Mouse (Mus musculus) frontal cortex, postnatal 36 days (tissue): ENCODE results near the gene Mex3d.

Source experiments
- DNase-seq, 2 experiments: peaks; one replicate each; pipeline ENCODE4 v3.0.0; 2022; ENCODE audit warnings: low spot score in 2 of 2

Gene Mex3d

DNA sequence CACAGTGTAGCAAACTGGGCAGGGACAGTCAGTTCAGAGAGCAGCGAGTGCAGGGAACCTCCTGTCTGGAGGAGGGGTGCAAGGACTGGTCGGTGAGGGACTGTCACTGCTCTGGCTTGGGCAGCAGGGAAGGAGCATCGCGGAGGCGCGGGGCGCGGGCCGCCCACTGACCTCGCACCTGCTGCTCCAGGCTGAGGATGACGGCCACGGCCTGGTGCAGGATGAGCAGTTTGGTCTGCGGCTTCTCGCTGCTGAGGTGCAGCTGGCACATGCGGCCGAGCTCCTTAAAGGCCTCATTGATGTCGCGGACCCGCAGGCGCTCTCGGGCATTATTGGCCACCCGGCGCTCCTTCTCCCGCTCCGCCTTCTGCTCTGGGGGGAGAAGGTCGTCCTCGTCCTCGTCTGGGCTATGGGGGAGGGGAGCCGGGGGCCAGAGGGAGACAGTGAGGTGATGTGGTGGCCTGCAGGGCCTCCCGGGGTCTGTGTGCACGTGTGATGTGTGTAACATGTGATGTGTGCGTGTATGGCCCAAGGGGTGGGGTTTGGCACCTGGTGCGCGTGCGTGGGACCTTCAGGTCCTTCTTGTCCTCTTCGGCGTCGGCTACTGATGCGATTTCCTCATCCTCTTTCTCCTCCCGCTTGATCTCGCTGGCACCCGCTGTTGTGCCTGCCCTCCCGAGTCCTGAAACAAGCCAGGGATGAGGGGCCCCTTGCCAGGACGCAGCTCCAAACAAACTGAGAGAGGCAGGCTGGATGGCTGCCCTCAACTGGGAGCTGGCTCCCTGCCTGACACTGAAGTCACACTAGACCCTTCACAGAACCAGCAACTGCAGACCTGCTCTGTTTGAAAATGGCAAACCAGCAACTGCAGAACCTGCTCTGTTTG, 25.4 kb upstream of the Mex3d start:
- DNase-seq, result peak; percentile 70 to 71

DNA sequence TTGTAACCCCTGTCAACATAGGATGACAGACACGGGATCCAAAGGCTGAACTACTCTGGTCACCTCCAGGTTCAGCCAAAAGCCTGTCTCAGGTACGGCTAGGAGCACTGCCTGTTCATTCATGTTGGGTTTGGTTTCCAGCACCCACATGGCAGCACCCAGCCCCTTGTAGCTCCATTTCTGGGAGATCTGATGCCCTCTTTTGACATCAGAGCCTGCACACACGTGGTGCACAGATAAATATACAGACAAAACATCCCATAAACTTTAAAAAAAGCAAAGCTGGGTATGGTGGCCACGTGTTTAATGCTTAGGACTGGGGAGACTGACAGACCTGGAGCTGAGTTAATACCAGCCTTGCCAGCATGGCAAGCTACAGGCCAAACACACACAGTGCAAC, 20.5 kb upstream of the Mex3d start:
- no peak for DNase-seq

- DNase-seq, result peak; percentile 93
Observed at GRCm38 (mm10) chr10:80406684-80407501, 19.4 kb upstream of the Mex3d start, which contains the start of gene Uqcr11. Uqcr11 (minus strand) TSS chr10:80406830.

DNA sequence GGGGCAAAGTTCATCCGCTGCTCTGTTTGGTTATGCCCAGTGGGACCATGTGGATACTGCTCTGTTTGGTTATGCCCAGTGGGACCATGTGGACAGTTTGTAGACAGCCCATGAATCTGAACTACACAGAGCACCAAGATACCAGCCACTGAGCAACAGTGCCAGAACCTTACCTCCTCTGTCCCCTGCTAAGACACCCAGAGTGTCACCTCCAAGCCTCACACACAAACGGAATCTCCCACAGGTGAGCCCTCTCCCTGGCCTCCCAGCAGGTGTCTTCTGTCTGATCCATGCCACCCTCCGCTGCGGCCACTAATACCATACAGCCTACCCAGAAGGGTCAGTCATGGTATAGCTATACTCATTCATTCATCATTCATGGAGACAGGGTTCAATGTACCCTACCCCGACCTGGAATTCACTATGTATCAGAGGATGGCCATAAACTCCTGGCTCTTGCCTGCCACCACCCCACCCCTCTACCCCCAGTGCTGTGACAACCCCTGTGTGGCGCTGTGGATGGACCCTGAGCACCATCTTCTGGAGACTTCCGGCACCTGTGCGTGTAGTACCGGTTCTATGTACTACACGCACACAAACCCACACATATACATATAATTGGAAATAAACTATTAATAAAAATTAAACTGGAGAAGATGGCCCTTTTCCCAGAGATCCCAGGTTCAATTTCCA, 18.2 kb upstream of the Mex3d start:
- DNase-seq, result no peak

- DNase-seq, result no peak
Observed at GRCm38 (mm10) chr10:80403044-80403692, 15.7 kb upstream of the Mex3d start.

DNA sequence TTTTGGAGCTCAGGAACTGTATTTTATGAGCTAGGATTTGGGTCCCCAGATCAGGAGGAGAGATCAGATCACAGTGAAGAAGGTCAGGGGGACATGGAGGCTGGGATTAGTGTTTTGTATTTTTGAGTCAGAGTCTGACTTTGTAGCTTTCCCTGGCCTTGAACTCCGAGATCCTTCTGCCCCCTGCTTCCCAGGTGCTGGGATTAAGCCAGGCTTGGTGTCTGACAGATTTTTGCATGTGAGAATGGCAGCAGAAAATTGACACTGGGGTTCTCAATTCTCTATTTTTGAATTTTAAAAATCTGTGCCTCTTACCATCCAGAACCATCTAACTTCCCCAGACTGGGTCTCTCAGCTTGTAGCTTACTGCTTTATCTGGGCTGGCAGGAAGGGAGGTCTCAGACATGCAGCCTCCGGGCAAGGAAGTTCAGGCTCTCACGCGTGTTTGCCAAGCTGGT, 13.3 kb upstream of the Mex3d start:
- no peak for DNase-seq

DNA sequence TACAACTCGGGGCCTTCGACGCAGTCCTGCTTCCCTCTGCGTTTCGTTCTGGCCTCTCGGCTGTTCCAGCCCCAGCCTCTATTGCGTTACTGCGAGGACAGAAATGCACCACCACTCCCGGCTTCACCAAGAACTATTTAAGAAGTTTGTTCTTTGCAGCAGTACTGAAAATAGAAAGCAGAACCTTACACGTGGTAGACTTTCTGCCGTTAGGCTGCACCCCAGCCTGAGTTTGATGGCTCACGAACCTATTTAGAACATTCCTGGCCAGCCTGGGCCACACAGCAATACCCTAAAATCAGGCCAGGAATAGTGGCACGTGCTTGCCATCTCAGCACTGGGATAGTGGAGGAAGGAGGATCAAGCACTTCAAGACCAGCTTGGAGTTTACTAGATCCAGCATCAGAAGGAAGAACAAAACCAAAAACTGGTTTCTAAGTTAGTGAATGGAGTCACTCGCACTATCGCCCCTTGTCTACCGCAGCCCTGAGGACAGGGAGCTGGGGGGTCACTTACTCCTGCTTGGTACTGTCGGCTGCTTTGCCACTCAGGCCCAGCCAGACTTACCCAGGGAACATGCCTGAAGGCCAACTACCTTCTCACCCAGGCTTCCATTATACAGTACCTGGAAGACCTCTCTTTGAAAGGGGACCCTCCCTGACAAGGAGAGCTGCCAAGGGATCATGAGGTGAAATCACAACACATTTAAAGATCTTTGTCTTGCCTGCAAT, 12.7 kb upstream of the Mex3d start:
- no peak for DNase-seq

DNA sequence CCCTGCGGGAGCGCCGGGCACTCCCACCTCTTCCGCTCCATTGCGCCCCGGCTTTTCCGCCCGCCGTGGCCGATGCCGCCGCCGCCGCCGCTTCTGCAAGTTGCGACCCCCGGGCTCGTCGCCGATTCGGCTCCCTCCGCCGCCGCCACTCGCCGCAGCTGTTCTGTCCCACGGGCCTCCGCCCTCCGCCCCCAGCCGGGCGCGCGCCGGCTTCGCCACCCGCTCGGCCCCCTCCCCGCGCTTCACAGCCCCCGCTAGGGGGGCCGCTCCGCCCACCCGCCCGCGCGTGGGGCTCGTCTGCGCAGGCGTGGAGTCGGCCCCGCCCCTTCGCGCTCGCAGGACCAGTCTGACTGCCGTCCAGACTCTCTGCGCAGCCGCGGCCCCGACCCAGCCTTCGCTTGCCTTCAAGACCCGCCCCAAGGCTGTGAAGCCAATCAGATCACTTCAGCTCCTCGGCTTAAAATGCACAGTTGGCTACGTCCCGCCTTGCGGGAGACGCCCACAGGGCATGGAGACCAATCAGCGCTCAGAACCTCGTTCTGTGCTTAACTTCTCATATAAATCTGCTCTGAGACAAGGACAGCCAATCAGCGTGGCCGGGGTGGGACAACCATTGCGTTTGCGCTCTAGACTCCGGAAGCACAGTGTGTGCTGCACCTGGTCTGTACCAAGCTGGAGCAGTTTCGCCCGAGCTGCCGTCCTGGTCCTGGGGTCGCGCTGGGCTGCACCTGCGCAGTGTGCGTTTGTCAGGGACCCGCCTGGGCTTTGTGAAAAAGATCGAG, 11.9 kb upstream of the Mex3d start, which contains the start of gene Mbd3:
Mbd3 (minus strand) TSS at position 360 of the 782 bp plus-strand sequence.
- peak; percentile 99 to 100 for DNase-seq

DNA sequence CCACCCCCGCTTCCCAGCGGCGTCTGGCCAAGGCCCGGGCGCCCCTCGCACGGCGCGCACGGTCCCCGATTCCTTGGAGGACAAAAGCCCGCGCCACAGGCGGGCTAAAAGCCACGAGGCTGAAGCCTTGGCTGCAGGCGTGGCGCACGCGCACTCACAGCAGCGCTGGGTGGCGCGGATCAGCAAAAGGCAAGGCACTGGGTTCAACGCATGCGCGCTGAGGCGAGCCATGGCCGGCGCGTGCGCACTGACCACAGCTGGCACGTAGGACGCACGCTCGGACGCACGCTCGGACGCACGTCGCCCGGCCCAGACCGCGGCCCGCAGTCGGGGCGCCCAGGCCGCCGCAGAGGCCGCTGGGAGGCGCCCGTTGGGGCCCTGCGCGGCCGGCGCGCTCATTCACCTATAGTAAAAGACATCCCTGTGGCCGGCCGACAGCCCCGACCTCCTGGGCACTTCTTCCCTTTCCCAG, 11.3 kb upstream of the Mex3d start:
- DNase-seq, result peak; percentile 96 to 98

GRCm38 (mm10) chr10:80398174-80398535, 10.7 kb upstream of the Mex3d start:
- DNase-seq, result no peak

DNA sequence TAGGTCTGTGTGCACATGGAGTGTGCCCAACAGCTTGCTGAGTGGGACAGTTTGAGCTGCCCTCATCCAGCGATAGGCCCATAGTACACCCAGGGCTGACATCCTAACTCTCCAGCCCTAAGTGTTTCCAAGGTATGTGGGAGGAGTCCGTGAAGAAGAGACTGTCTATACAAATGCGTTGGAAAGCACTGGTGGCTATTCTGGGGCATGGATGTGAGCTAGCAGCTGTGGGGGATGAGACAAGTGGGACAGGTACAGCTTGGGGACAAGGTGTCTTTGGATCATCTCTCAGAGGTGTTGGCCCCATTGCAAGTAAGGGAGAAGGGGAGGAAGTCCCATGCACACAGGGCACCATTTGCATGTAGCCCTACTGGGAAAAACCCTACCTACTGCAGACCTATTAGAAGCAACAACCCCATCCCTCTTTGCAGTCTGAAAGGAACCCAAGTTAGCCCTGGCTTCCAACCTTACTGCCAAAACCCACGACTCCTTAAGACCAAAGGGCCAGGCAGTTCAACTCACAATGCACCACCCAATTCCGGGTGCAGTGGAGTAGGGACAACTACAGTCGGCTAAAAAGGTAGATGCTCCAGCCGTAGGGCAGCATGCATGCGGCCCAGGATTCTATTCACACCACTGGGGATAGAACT, 10.2 kb upstream of the Mex3d start:
- no peak for DNase-seq

- no peak for DNase-seq
Observed at GRCm38 (mm10) chr10:80396822-80397523, 9.5 kb upstream of the Mex3d start.

DNA sequence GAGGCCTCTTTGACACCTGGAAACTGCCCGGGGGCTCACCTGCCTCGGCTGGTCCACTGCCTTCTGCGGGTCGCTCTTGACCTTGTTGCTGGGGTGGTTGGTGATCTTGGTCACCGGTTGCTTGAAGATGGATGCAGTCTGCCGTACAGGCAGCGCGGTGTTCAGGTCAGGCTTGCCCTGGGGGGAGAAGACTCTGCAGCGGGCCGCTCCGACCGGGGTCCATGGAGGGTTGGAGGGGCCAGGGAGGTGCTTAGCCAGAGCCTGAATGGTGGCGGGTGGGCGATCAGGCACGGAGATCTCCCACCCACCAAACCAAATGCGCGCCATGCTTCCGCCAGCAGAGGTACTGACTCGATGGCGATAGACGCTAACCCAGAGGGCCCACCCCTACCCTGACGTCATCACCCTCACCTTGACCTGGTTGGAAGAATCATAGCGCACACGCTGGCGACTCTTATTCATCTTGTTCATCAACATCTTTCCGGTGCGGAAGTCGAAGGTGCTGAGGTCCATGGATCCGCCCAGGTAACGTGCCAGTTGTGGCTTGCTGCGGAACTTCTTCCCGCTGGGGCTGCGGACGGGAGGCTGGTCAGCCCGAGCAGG, 7.7 kb upstream of the Mex3d start:
- DNase-seq, result no peak

DNA sequence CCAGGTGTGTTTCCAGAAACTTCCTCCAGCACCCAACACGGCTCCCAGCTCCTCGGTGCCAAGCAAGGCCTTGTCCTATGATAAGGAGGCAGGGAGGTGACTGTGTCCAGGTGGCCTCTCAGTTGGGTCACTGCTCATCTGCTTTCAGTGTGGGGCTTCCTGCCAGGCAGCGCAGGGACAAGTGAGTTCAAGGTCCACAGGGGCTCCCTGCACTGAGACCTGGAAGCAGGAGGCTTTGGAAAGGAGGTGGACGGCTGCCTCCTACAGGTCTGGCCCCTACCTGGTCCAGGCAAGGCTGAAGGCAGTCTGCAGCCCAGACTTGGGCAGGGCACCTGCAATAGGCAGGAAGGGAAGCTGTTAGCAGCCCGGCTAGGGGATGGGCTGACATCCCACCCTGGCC, 5.2 kb upstream of the Mex3d start:
- DNase-seq, result no peak

DNA sequence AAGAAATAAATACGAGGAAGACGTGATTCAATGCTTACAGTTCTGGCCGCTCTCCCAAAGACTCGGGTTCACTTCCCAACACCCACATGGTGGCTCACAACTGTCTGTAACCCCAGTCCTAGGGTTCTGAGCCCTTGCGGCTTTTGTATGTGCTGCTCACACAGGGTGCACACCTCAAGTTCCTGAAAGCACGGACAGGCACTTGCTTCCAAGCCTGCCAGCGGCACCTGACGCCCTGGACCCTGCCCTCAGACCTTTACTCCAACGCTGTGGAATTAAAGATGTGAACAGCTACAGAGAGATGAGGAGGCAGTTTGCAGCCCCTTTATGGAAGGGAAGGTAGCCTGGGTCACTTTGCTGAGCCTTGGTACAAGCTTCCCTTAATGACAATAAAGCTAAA, 3.2 kb upstream of the Mex3d start:
- no peak for DNase-seq

GRCm38 (mm10) chr10:80389185-80389708, 1.8 kb upstream of the Mex3d start:
- no peak for DNase-seq

DNA sequence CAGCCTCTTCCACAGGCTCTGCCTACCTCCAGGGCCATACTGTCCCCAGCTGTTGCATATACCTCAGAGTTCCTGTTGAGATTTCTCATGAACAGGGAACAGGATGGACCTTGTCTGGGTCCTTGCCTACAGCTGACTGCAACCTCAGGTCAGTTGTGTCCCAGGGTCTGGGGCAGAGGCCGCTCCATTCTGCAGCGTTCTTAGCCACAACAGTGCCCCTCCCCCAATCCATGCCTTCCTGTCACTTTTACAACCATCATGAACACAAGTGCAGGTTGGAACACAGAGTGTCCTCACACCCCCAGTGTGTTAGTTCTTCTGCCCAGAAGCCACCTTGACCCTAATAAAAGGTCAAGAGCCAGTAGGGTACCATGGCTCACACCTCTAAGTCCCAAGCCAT, 1.3 kb upstream of the Mex3d start:
- DNase-seq, result no peak
